Mouse (Mus musculus) intestine, postnatal 0 days (tissue): Measurements from ENCODE around the gene Gm21818. TPM values are rescaled to one million over a fixed set of nuclear protein-coding genes. Genes with fewer than 3 reads are reported as not detected.
"Not testable (repeated sequence)": the region's sequence is repeated elsewhere in the genome, so short reads cannot be mapped to it uniquely, and the experiment has no call there.

Experiments
- ATAC-seq: fragments of 200-750 bp; cut with Nextera tagmentation; 2 replicates; pipeline ENCODE4 v1.8.0; 2017; ENCODE audit warnings: mild to moderate bottlenecking, moderate TSS enrichment, moderate library complexity
- H3K27ac ChIP-seq: fragments of 300-500 bp; sonication (generic); 2 replicates; pipeline ENCODE4 v1.5.1; 2014; ENCODE audit warnings: mild to moderate bottlenecking, low read depth, low read length, moderate library complexity
- H3K27me3 ChIP-seq: fragments of 300-500 bp; sonication (generic); replicated peaks from 2 replicates; pipeline ENCODE4 v1.6.1; 2014; ENCODE audit warnings: low read length, mixed read lengths; ENCODE audit not compliant: control insufficient read depth, insufficient read depth
- H3K36me3 ChIP-seq: fragments of 300-500 bp; sonication (generic); 2 replicates; pipeline ENCODE4 v1.6.1; 2014; ENCODE audit warnings: mild to moderate bottlenecking, moderate library complexity; ENCODE audit not compliant: control insufficient read depth, insufficient read depth
- H3K4me1 ChIP-seq: fragments of 300-500 bp; sonication (generic); replicated peaks from 2 replicates; pipeline ENCODE4 v1.6.1; 2014; ENCODE audit warnings: antibody characterized with exemption, low read length, mixed read lengths; ENCODE audit not compliant: control insufficient read depth, insufficient read depth
- H3K4me2 ChIP-seq: fragments of 300-500 bp; sonication (generic); replicated peaks from 2 replicates; pipeline ENCODE4 v1.6.1; 2014; ENCODE audit warnings: low read depth, mild to moderate bottlenecking, moderate library complexity
- H3K4me3 ChIP-seq: fragments of 300-500 bp; sonication (generic); 2 replicates; pipeline ENCODE4 v1.5.1; 2014; ENCODE audit warnings: low read depth, low read length
- H3K9ac ChIP-seq: fragments of 300-500 bp; sonication (generic); 2 replicates; pipeline ENCODE4 v1.6.1; 2014; ENCODE audit warnings: mild to moderate bottlenecking, low read depth, low read length
- H3K9me3 ChIP-seq: fragments of 300-500 bp; sonication (generic); 2 replicates; pipeline ENCODE4 v1.6.1; 2016; ENCODE audit warnings: mixed run types; ENCODE audit not compliant: control insufficient read depth
- CTCF ChIP-seq: sonication (generic); IDR thresholded peaks from 2 replicates; pipeline ENCODE4 v1.5.1; 2016; ENCODE audit warnings: low read depth, mild to moderate bottlenecking, control low read depth, antibody characterized with exemption, moderate library complexity
- WGBS: fragments of 180-500 bp; shearing (Covaris S2); extraction: QIAGEN DNeasy Blood & Tissue Kit; methylation state at CpG from one replicate; pipeline ENCODE4 v1.1.7; 2014; 5-methylcytosine and 5-hydroxymethylcytosine counted together
- polyA plus RNA-seq: library from polyadenylated mRNA; unstranded; fragments of >200 nt; fragmentation: Nextera tagmentation; extraction: Ambion mirVana; gene quantifications from 2 replicates; pipeline ENCODE4 v1.2.1, GENCODE M21; 2015

Gene Gm21818
- not detected in 2 replicates for polyA plus RNA-seq

DNA sequence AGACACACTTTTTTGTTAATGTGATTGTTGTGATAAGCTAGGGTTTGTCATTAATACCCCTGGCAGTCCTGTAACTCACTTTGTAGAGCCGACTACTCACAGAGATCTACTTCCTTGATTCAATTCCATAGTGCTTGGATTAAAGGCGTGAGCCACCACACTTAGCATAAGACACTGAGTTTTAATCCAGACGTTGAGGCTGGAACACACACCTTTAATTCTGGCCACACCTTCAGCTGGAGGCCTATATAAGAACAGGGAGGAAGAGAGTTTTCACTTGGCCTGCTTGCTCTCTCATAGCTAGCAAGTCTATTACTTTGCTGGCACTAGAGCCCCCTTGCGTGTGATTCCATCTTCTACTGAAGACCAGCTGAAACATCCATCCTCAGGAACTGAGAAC is at the start of gene Gm21818:
Gene Gm21818 (plus strand): TSS at position 301 of the 400 bp plus-strand sequence.
- H3K27me3 ChIP-seq = not testable (repeated sequence)

DNA sequence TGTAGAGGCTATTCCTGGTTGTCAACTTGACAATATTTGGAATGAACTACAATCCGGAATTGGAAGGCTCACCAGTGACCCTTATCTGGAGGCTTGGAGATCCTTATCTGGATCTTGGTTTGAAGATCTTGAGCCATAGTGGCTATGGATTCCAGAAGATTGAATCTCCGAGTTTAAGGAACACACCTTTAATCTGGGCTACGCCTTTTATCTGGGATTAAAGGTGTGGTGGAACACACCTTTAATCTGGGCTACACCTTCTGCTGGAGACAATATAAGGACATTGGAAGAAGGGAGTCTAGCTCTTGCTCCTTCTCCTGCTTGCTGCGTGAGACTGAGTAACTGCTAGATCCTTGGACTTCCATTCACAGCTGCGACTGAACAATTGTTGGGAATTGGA is 32.3 kb upstream of the Gm21818 start, which contains the start of gene Gm20767:
Gene Gm20767 (plus strand): TSS at position 301 of the 400 bp plus-strand sequence.
- H3K4me3 ChIP-seq, ATAC-seq, H3K4me1 ChIP-seq, H3K27ac ChIP-seq, H3K9ac ChIP-seq, H3K27me3 ChIP-seq, H3K36me3 ChIP-seq, H3K4me2 ChIP-seq, H3K9me3 ChIP-seq: not testable (repeated sequence)
- WGBS = 93% methylated on average over 2 of the region's 5 CpGs

More for the DNA sequence above, at the start of gene Gm21818:
- not testable (repeated sequence) for H3K9me3 ChIP-seq, H3K27ac ChIP-seq, ATAC-seq, H3K4me2 ChIP-seq, H3K36me3 ChIP-seq, H3K9ac ChIP-seq, H3K4me3 ChIP-seq, H3K4me1 ChIP-seq
- 75% methylated on average over 4 of the region's 4 CpGs for WGBS

DNA sequence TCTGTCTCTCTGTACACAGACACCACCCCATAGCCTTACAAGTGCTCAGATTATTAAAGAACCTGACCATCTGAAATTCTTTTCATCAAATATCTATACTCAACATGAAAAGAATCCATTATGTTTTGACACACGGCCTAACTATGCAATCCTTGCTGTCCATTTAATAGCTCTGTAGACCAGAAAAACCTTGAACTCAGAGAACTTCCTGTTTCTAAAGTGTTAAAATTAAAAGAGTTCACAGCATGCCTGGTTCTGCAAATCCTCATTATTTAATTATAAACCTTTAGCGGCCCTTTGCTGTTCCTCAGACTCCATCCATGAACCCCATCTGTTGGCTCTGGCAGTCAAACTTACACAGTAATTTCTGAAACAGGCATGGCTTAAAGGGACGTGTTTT is 29.9 kb upstream of the Gm21818 start:
- not testable (repeated sequence) for H3K4me2 ChIP-seq, H3K4me3 ChIP-seq, H3K9me3 ChIP-seq, H3K9ac ChIP-seq, H3K36me3 ChIP-seq, H3K27ac ChIP-seq, ATAC-seq, H3K4me1 ChIP-seq, H3K27me3 ChIP-seq
- 74% methylated on average over 2 of the region's 3 CpGs for WGBS

GRCm38 (mm10) chr13:120149660-120150407 is 22.4 kb upstream of the Gm21818 start:
- H3K4me3 ChIP-seq, H3K4me2 ChIP-seq, H3K4me1 ChIP-seq, H3K9me3 ChIP-seq, ATAC-seq, H3K27ac ChIP-seq, H3K27me3 ChIP-seq, H3K36me3 ChIP-seq, H3K9ac ChIP-seq: not testable (repeated sequence)
- 65% methylated on average over 3 of the region's 4 CpGs for WGBS

GRCm38 (mm10) chr13:120150589-120150988 is 21.6 kb upstream of the Gm21818 start:
- not testable (repeated sequence) for H3K9me3 ChIP-seq, H3K27me3 ChIP-seq, H3K9ac ChIP-seq, H3K4me3 ChIP-seq, H3K4me1 ChIP-seq, H3K4me2 ChIP-seq, H3K36me3 ChIP-seq, ATAC-seq, H3K27ac ChIP-seq
- WGBS = 60% methylated on average over 3 of the region's 3 CpGs

- not testable (repeated sequence) for H3K4me3 ChIP-seq, H3K4me2 ChIP-seq, H3K9me3 ChIP-seq, H3K9ac ChIP-seq, ATAC-seq, H3K27me3 ChIP-seq, H3K4me1 ChIP-seq, H3K36me3 ChIP-seq, H3K27ac ChIP-seq
- 0 out of 2 replicates have a peak, but pooled peaks have one; percentile 3 for TF ChIP-seq CTCF
- WGBS = 52% methylated on average over 5 of the region's 5 CpGs
Measured at GRCm38 (mm10) chr13:120168301-120168700, 3.9 kb upstream of the Gm21818 start.

DNA sequence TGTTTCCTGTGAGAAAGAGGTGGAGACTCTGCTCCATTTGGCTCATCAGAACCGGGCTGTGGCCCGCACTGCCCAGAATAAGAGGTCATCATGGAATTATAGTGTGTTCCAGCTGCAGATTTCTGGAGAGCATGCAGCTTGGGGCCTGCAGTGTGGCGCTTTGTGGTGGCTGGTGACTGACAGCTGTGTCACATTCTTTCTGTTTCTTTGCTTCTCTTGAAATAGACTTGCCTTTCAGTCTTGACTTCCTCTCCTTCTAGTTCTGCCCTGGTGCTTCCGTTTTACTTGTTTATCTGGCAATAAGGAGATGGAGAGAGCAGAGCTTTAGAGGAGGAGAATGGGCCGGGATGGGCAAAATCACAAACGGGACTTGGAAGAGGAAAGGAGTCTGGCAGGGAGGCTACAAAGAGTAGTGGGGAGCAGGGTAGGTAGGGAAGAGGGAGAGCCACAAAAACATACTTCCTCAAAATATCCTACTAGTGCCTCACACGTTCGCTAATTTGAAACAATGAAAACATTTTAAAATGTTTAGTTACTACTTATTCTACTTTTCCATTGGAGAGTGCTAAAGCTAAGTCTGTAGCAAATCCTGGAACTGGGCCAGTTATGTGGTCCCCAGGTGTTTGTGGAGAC is 24.1 kb downstream of the Gm21818 start:
- not testable (repeated sequence) for H3K9ac ChIP-seq, H3K4me1 ChIP-seq, H3K27ac ChIP-seq, H3K36me3 ChIP-seq, H3K27me3 ChIP-seq, H3K4me2 ChIP-seq, H3K4me3 ChIP-seq, ATAC-seq, H3K9me3 ChIP-seq
- 82% methylated on average over 7 of the region's 8 CpGs for WGBS

GRCm38 (mm10) chr13:120215847-120216246 is 43.6 kb downstream of the Gm21818 start, which contains the start of gene Gm21762:
Gene Gm21762, minus strand, starts transcription at chr13:120215947.
- H3K27me3 ChIP-seq, H3K4me3 ChIP-seq, H3K9me3 ChIP-seq, H3K27ac ChIP-seq, H3K36me3 ChIP-seq, H3K4me2 ChIP-seq, H3K9ac ChIP-seq, ATAC-seq, H3K4me1 ChIP-seq: not testable (repeated sequence)
- WGBS = no CpG with 5 or more reads among the region's 2 CpGs

- not testable (repeated sequence) for H3K27ac ChIP-seq, H3K36me3 ChIP-seq, H3K4me3 ChIP-seq, H3K27me3 ChIP-seq, H3K4me1 ChIP-seq, ATAC-seq, H3K4me2 ChIP-seq, H3K9ac ChIP-seq, H3K9me3 ChIP-seq
- WGBS = 85% methylated on average over 5 of the region's 5 CpGs
Measured at GRCm38 (mm10) chr13:120220922-120221321, 48.7 kb downstream of the Gm21818 start.
